Mouse (Mus musculus) MN1 (cell line): ENCODE measurements around the gene Arel1.

Source experiments
- DNase-seq: peaks from one replicate; pipeline ENCODE4 v3.0.0-alpha.2; 2016; ENCODE audit warnings: low spot score

Arel1 gene

GRCm38 (mm10) chr12:84948584-84949285 is 22.0 kb downstream of the Arel1 start:
- DNase-seq: no peak

- DNase-seq: no peak
Observed at GRCm38 (mm10) chr12:84947894-84948583, 22.7 kb downstream of the Arel1 start.

- DNase-seq: no peak
Observed at GRCm38 (mm10) chr12:84944813-84945553, 25.7 kb downstream of the Arel1 start.

GRCm38 (mm10) chr12:84944150-84944812 is 26.4 kb downstream of the Arel1 start:
- no peak for DNase-seq

- no peak for DNase-seq
Observed at GRCm38 (mm10) chr12:84943006-84943952, 27.4 kb downstream of the Arel1 start.

- no peak for DNase-seq
Observed at GRCm38 (mm10) chr12:84941717-84942116, 29.0 kb downstream of the Arel1 start.

GRCm38 (mm10) chr12:84940343-84940742 is 30.4 kb downstream of the Arel1 start:
- no peak for DNase-seq

GRCm38 (mm10) chr12:84939117-84939516 is 31.6 kb downstream of the Arel1 start:
- no peak for DNase-seq

- DNase-seq: no peak
Observed at GRCm38 (mm10) chr12:84935343-84935742, 35.4 kb downstream of the Arel1 start.

GRCm38 (mm10) chr12:84932210-84932609 is 38.5 kb downstream of the Arel1 start:
- no peak for DNase-seq

GRCm38 (mm10) chr12:84926542-84926941 is 44.2 kb downstream of the Arel1 start:
- no peak for DNase-seq

GRCm38 (mm10) chr12:84924324-84924723 is 46.4 kb downstream of the Arel1 start:
- DNase-seq: no peak

- no peak for DNase-seq
Observed at GRCm38 (mm10) chr12:84921881-84922419, 48.8 kb downstream of the Arel1 start.

- DNase-seq: no peak
Observed at GRCm38 (mm10) chr12:84918809-84919208, 51.9 kb downstream of the Arel1 start.

- DNase-seq: no peak
Observed at GRCm38 (mm10) chr12:84917799-84918198, 52.9 kb downstream of the Arel1 start.

GRCm38 (mm10) chr12:84914959-84915358 is 55.7 kb downstream of the Arel1 start:
- DNase-seq: no peak

GRCm38 (mm10) chr12:84912652-84913104 is 58.0 kb downstream of the Arel1 start:
- peak; percentile 18 for DNase-seq

- DNase-seq: no peak
Observed at GRCm38 (mm10) chr12:84911640-84912039, 59.1 kb downstream of the Arel1 start.

GRCm38 (mm10) chr12:84910066-84910465 is 60.6 kb downstream of the Arel1 start:
- DNase-seq: no peak

GRCm38 (mm10) chr12:84907627-84908480 is 62.8 kb downstream of the Arel1 start:
- DNase-seq: peak; percentile 30
